32 mouse cellular contexts compared by ENCODE assay signal in the genomic region with DNA sequence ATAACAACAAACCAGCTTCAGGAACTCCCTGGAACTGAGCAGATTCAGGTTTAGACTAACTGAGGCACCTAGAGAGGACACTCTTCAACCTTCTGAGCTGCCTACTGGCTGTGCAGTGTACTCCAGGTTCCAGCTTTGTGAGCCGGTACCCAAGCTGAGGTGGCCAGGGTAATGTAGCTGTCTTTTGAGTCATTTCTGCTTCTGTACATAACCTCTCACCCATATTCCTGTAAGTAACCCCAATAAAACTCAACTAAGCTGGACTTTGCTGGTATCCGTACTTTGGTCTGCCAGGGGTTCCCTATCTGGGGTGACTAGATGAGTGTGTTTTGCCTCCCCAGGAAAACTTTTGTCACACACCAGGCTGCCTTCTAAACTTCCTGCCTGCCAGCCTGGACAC. TPM values are rescaled to one million over a fixed set of nuclear protein-coding genes. Genes with fewer than 3 reads are reported as not detected.
DNase-seq lines count a peak whose midpoint lies in the region; ATAC-seq and TF ChIP-seq lines count a peak whose summit lies in the region.
"Had no signal": no experiment of that assay in that cellular context is flagged by ENCODE, and none has a peak within 500 bp of the region (broad histone marks: within the 10 kb centered on the region; RNA-seq: fewer than 3 reads in every experiment).

No protein-coding gene starts in this region.

- no peak for TF ChIP-seq POLR2A in bone marrow, adult 2 months (IDR thresholded peaks at IDR 0.05; ENCODE audit: borderline replicate concordance, control insufficient read depth, low read depth, low read length)
- TF ChIP-seq POLR2A in bone marrow macrophage, adult 2 months (IDR thresholded peaks at IDR 0.05; ENCODE audit: borderline replicate concordance, low read depth, low read length) = no peak

- no peak for TF ChIP-seq CTCF in liver, embryonic 14.5 days (IDR thresholded peaks at IDR 0.05; ENCODE audit: low read depth)
- no peak for TF ChIP-seq CTCF in bone marrow, adult 2 months (IDR thresholded peaks at IDR 0.05; ENCODE audit: control insufficient read depth, insufficient read depth, low read length)
- TF ChIP-seq CTCF in bone marrow macrophage, adult 2 months (IDR thresholded peaks at IDR 0.05; ENCODE audit: low read depth, low read length) = no peak
- no peak for TF ChIP-seq CTCF in intestine, postnatal 0 days (IDR thresholded peaks at IDR 0.05; ENCODE audit: low read depth)

- H3K27me3 ChIP-seq in liver, embryonic 14.5 days (ENCODE audit: control insufficient read depth, insufficient read depth, low read length) = no peaks in the 10 kb centered on the region
- H3K27me3 ChIP-seq in liver, embryonic 11.5 days (replicated peaks; ENCODE audit: control insufficient read depth, insufficient read depth, low read length) = no peaks in the 10 kb centered on the region
- no peaks in the 10 kb centered on the region for H3K27me3 ChIP-seq in intestine, postnatal 0 days (replicated peaks; ENCODE audit: control insufficient read depth, insufficient read depth, low read length)
- H3K27me3 ChIP-seq: embryonic facial prominence, embryonic 12.5 days; embryonic facial prominence, embryonic 15.5 days; hindbrain, embryonic 12.5 days; hindbrain, embryonic 15.5 days had no signal

- no peaks in the 10 kb centered on the region for H3K9me3 ChIP-seq in liver, embryonic 14.5 days (ENCODE audit: control insufficient read depth, low read length)
- H3K9me3 ChIP-seq in liver, embryonic 11.5 days (ENCODE audit: control insufficient read depth, low read length) = no peaks in the 10 kb centered on the region
- H3K9me3 ChIP-seq in intestine, postnatal 0 days (ENCODE audit: control insufficient read depth) = no peaks in the 10 kb centered on the region
- H3K9me3 ChIP-seq: embryonic facial prominence, embryonic 12.5 days; embryonic facial prominence, embryonic 15.5 days; hindbrain, embryonic 12.5 days; hindbrain, embryonic 15.5 days had no signal

- peaks cover 97% of the 10 kb centered on the region for H3K36me3 ChIP-seq in liver, embryonic 14.5 days (replicated peaks; ENCODE audit: control insufficient read depth, insufficient read depth, low read depth)
- peaks cover 36% of the 10 kb centered on the region for H3K36me3 ChIP-seq in liver, embryonic 11.5 days (ENCODE audit: control insufficient read depth, insufficient read depth, low read length)
- peaks cover 3% of the 10 kb centered on the region; the same call in 1 of the 2 replicates for H3K36me3 ChIP-seq in intestine, postnatal 0 days (ENCODE audit: control insufficient read depth, insufficient read depth)
- H3K36me3 ChIP-seq: hindbrain, embryonic 15.5 days had no signal

- H3K27ac ChIP-seq in liver, embryonic 14.5 days = peak overlapping the region; percentile 15; the same call in 1 of the 2 replicates
- H3K27ac ChIP-seq in liver, embryonic 11.5 days (ENCODE audit: low read depth, low read length) = no peak overlapping the region
- peak overlapping the region; percentile 17; the same call in 1 of the 2 replicates for H3K27ac ChIP-seq in bone marrow, adult 2 months (ENCODE audit: control insufficient read depth, insufficient read depth, low read depth, low read length, poor library complexity)
- peak overlapping the region; percentile 60 for H3K27ac ChIP-seq in bone marrow macrophage, adult 2 months (ENCODE audit: insufficient read depth, low read depth, low read length)
- peak overlapping the region; percentile 35; the same call in 1 of the 2 replicates for H3K27ac ChIP-seq in intestine, postnatal 0 days (ENCODE audit: low read depth, low read length)
- H3K27ac ChIP-seq: embryonic facial prominence, embryonic 12.5 days; embryonic facial prominence, embryonic 15.5 days; hindbrain, embryonic 12.5 days; hindbrain, embryonic 15.5 days had no signal

- 96% methylated on average over 2 of the region's 2 CpGs for WGBS in liver, embryonic 14.5 days (ENCODE audit: insufficient replicate concordance)
- WGBS in liver, embryonic 11.5 days = 97% methylated on average over 2 of the region's 2 CpGs
- 64% methylated on average over 2 of the region's 2 CpGs for WGBS in bone marrow, adult 2 months
- 50% methylated on average over 2 of the region's 2 CpGs for WGBS in intestine, postnatal 0 days

- TF ChIP-seq EP300 in liver, embryonic 14.5 days (IDR thresholded peaks at IDR 0.05; ENCODE audit: low read depth) = no peak

- H3K4me1 ChIP-seq in liver, embryonic 14.5 days (replicated peaks; ENCODE audit: control insufficient read depth in 2 of 2, insufficient read depth in 2 of 2, low read length in 1 of 2) = peaks cover 5 to 27% of the 10 kb centered on the region in 2 experiments; a peak in 3 of 4 replicates
- peaks cover 16% of the 10 kb centered on the region for H3K4me1 ChIP-seq in liver, embryonic 11.5 days (replicated peaks; ENCODE audit: control insufficient read depth, insufficient read depth, low read length)
- peaks cover 8% of the 10 kb centered on the region; the same call in 1 of the 2 replicates for H3K4me1 ChIP-seq in bone marrow, adult 2 months (ENCODE audit: control insufficient read depth, insufficient read depth, low read length)
- H3K4me1 ChIP-seq in bone marrow macrophage, adult 2 months (ENCODE audit: control insufficient read depth, insufficient read depth, low read length) = peaks cover 79% of the 10 kb centered on the region
- H3K4me1 ChIP-seq in intestine, postnatal 0 days (replicated peaks; ENCODE audit: control insufficient read depth, insufficient read depth, low read length) = peaks cover 8% of the 10 kb centered on the region

- no peak overlapping the region for H3K4me3 ChIP-seq in liver, embryonic 14.5 days (ENCODE audit: insufficient read depth in 1 of 2, low read depth in 2 of 2, low read length in 2 of 2)
- no peak overlapping the region for H3K4me3 ChIP-seq in liver, embryonic 11.5 days (ENCODE audit: low read depth, low read length)
- H3K4me3 ChIP-seq in bone marrow, adult 2 months (replicated peaks; ENCODE audit: control insufficient read depth, low read depth, low read length) = no peak overlapping the region
- no peak overlapping the region for H3K4me3 ChIP-seq in bone marrow macrophage, adult 2 months (ENCODE audit: insufficient read depth, low read length)
- no peak overlapping the region for H3K4me3 ChIP-seq in intestine, postnatal 0 days (ENCODE audit: low read depth, low read length)
- H3K4me3 ChIP-seq: embryonic facial prominence, embryonic 12.5 days; embryonic facial prominence, embryonic 15.5 days; hindbrain, embryonic 12.5 days; hindbrain, embryonic 15.5 days had no signal

- H3K9ac ChIP-seq in liver, embryonic 14.5 days (replicated peaks) = no peak overlapping the region
- H3K9ac ChIP-seq in liver, embryonic 11.5 days (ENCODE audit: low read depth, low read length) = no peak overlapping the region
- H3K9ac ChIP-seq in intestine, postnatal 0 days (ENCODE audit: low read depth, low read length) = no peak overlapping the region
- H3K9ac ChIP-seq: embryonic facial prominence, embryonic 12.5 days; embryonic facial prominence, embryonic 15.5 days; forebrain, postnatal 0 days; hindbrain, embryonic 12.5 days; hindbrain, embryonic 15.5 days had no signal

- no peak for DNase-seq in liver, embryonic 14.5 days (ENCODE audit: low read depth in 3 of 3, low spot score in 3 of 3)
- DNase-seq in liver, embryonic 11.5 days (ENCODE audit: low spot score) = no peak
- no peak for DNase-seq in ovary, postnatal 14 days (ENCODE audit: low spot score)
- DNase-seq in frontal cortex, postnatal 36 days (ENCODE audit: low spot score in 2 of 2) = no peak
- DNase-seq in adrenal gland, adult 2 months = no peak
- DNase-seq: adrenal gland, adult 8-10 months; adrenal gland, postnatal 25 days; cerebellum, adult 11 months; cerebellum, adult 2 months; cerebellum, adult 9-11 months; cerebellum, postnatal 25 days; forebrain, postnatal 0 days; gastrocnemius, postnatal 10 days had no signal

- no peak for ATAC-seq in liver, embryonic 14.5 days (ENCODE audit: insufficient read depth)
- no peak for ATAC-seq in liver, embryonic 11.5 days (replicated peaks; ENCODE audit: low FRiP score)
- ATAC-seq in intestine, postnatal 0 days = peak; percentile 68
- ATAC-seq: CD4-positive, CD25-positive, alpha-beta regulatory T cell, adult 4 months; forebrain, embryonic 14.5 days; forebrain, postnatal 0 days had no signal

- H3K4me2 ChIP-seq in liver, embryonic 14.5 days (ENCODE audit: low read depth) = no peak overlapping the region
- H3K4me2 ChIP-seq in liver, embryonic 11.5 days = no peak overlapping the region
- H3K4me2 ChIP-seq in intestine, postnatal 0 days (replicated peaks; ENCODE audit: low read depth) = no peak overlapping the region
- H3K4me2 ChIP-seq: embryonic facial prominence, embryonic 12.5 days; embryonic facial prominence, embryonic 15.5 days; heart, embryonic 11.5 days; hindbrain, embryonic 12.5 days; hindbrain, embryonic 15.5 days had no signal

RNA-seq across cellular contexts. Expression of a gene that starts 15.1 kb away (rescaled TPM):
- 15.5 and 15.7 TPM in 2 replicates for polyA plus RNA-seq in liver, embryonic 14.5 days (2012; rRNA removed)
- 21.5 and 24.2 TPM in 2 replicates for polyA plus RNA-seq in liver, embryonic 14.5 days (2014; fragmentation: Nextera tagmentation; extraction: Ambion mirVana)
- polyA plus RNA-seq in liver, embryonic 11.5 days (2014; fragmentation: Nextera tagmentation; extraction: Ambion mirVana) = 29.5 and 30.3 TPM in 2 replicates
- polyA plus RNA-seq in bone marrow, adult 2 months (2011; ENCODE audit: insufficient read depth, insufficient read length, low replicate concordance, missing spikeins) = 25.7 and 55.0 TPM in 2 replicates
- polyA plus RNA-seq in bone marrow macrophage, adult 2 months (2012; ENCODE audit: insufficient read depth, insufficient read length, missing spikeins) = 193 and 213 TPM in 2 replicates
- polyA plus RNA-seq in intestine, postnatal 0 days (2015; fragmentation: Nextera tagmentation; extraction: Ambion mirVana) = 6.6 and 6.7 TPM in 2 replicates
- 10 to 100 TPM; 49.9 to 61.0 TPM for total RNA-seq in adrenal gland, adult 2 months (2021)
- 48.8 and 61.6 TPM in 2 replicates for polyA plus RNA-seq in adrenal gland, adult 2 months (2012; rRNA removed)

RNA-seq across cellular contexts. Expression of a gene that starts 22.3 kb away (rescaled TPM):
- polyA plus RNA-seq in liver, embryonic 14.5 days (2012; rRNA removed) = 10.8 and 11.9 TPM in 2 replicates
- 6.8 and 7.7 TPM in 2 replicates for polyA plus RNA-seq in liver, embryonic 14.5 days (2014; fragmentation: Nextera tagmentation; extraction: Ambion mirVana)
- polyA plus RNA-seq in liver, embryonic 11.5 days (2014; fragmentation: Nextera tagmentation; extraction: Ambion mirVana) = 16.4 and 18.0 TPM in 2 replicates
- 16.5 and 29.8 TPM in 2 replicates for polyA plus RNA-seq in bone marrow, adult 2 months (2011; ENCODE audit: insufficient read depth, insufficient read length, low replicate concordance, missing spikeins)
- polyA plus RNA-seq in bone marrow macrophage, adult 2 months (2012; ENCODE audit: insufficient read depth, insufficient read length, missing spikeins) = 3.8 and 4.4 TPM in 2 replicates
- polyA plus RNA-seq in intestine, postnatal 0 days (2015; fragmentation: Nextera tagmentation; extraction: Ambion mirVana) = 1.2 and 1.8 TPM in 2 replicates
- total RNA-seq in adrenal gland, adult 2 months (2021) = under 1 TPM; 0.29 to 0.45 TPM
- 0.42 and 0.46 TPM in 2 replicates for polyA plus RNA-seq in adrenal gland, adult 2 months (2012; rRNA removed)
- total RNA-seq: heart, adult 8-10 months; heart, postnatal 25 days had no signal

RNA-seq across cellular contexts. Expression of a gene that starts 44.7 kb away (rescaled TPM):
- 0.06 TPM in 1 of 2 replicates, not detected in the other for polyA plus RNA-seq in liver, embryonic 14.5 days (2012; rRNA removed)
- polyA plus RNA-seq in liver, embryonic 14.5 days (2014; fragmentation: Nextera tagmentation; extraction: Ambion mirVana) = not detected in 2 replicates
- polyA plus RNA-seq in liver, embryonic 11.5 days (2014; fragmentation: Nextera tagmentation; extraction: Ambion mirVana) = not detected in 2 replicates
- polyA plus RNA-seq in bone marrow, adult 2 months (2011; ENCODE audit: insufficient read depth, insufficient read length, low replicate concordance, missing spikeins) = 1.2 TPM in 1 of 2 replicates, not detected in the other
- 4.1 and 6.4 TPM in 2 replicates for polyA plus RNA-seq in bone marrow macrophage, adult 2 months (2012; ENCODE audit: insufficient read depth, insufficient read length, missing spikeins)
- polyA plus RNA-seq in intestine, postnatal 0 days (2015; fragmentation: Nextera tagmentation; extraction: Ambion mirVana) = not detected in 2 replicates
- 1 to 10 TPM in 1 of 2 experiments, under 1 TPM in 1; 0.32 to 3.3 TPM for total RNA-seq in adrenal gland, adult 2 months (2021)
- polyA plus RNA-seq in adrenal gland, adult 2 months (2012; rRNA removed) = 0.45 and 0.98 TPM in 2 replicates
- total RNA-seq: common myeloid progenitor, adult 5-6 weeks; gastrocnemius, postnatal 10 days; gastrocnemius, postnatal 4 days; heart, adult 8-10 months; heart, postnatal 25 days; hematopoietic stem cell, adult 5-6 weeks; MEL had no signal
- polyA plus RNA-seq: C2C12; embryonic facial prominence, embryonic 12.5 days; forebrain, embryonic 14.5 days; heart, embryonic 11.5 days; heart, embryonic 14.5 days; heart, postnatal 0 days; hindbrain, embryonic 12.5 days had no signal
